Mouse (Mus musculus) brain, embryonic 14.5 days (tissue): ENCODE results near the gene Antxr2.

ENCODE experiments used
- CTCF ChIP-seq: fragments of 200-500 bp; IDR thresholded peaks from 2 replicates; pipeline ENCODE4 v1.5.1; 2012; ENCODE audit warnings: inconsistent platforms, mild to moderate bottlenecking, moderate library complexity, borderline replicate concordance; ENCODE audit not compliant: insufficient read depth, insufficient read length; ENCODE audit errors: extremely low read depth
- POLR2A ChIP-seq: fragments of 200-500 bp; IDR thresholded peaks from 2 replicates; pipeline ENCODE4 v1.6.1; 2012; ENCODE audit warnings: mild to moderate bottlenecking, inconsistent platforms, borderline replicate concordance; ENCODE audit not compliant: poor library complexity, insufficient read depth, insufficient read length, severe bottlenecking; ENCODE audit errors: extremely low read depth

GRCm38 (mm10) chr5:97835418-97835817 is 195.4 kb downstream of the Antxr2 start:
- TF ChIP-seq POLR2A: no peak
- TF ChIP-seq CTCF: no peak
